Mouse (Mus musculus) hematopoietic stem cell, adult 5-6 weeks (primary cell): ENCODE results near the gene Cnih2. TPM values are rescaled to one million over a fixed set of nuclear protein-coding genes. Genes with fewer than 3 reads are reported as not detected.
A peak's percentile ranks its signal among the peaks of the same experiment; 100 is the strongest.

Experiments used
- ATAC-seq, 2 experiments: fragments of 125-278 bp in 1 of 2; replicated peaks in 1 of 2; 2 replicates each; pipeline ENCODE4 v1.8.0; 2016 to 2017; ENCODE audit warnings: inconsistent platforms in 2 of 2, mild to moderate bottlenecking in 2 of 2, moderate number of reproducible peaks in 2 of 2, low read depth in 1 of 2, moderate TSS enrichment in 1 of 2; ENCODE audit not compliant: low FRiP score in 2 of 2, poor library complexity in 2 of 2, severe bottlenecking in 2 of 2, insufficient read depth in 1 of 2, low TSS enrichment in 1 of 2
- total RNA-seq: library from RNA; stranded (forward); fragments of 172-1452, 232-1000 nt; gene quantifications from 2 replicates; pipeline ENCODE4 v1.2.3, GENCODE M21; 2017

Gene Cnih2
- total RNA-seq, 1 experiment from 2014 or later = 0.35 TPM

GRCm38 (mm10) chr19:5073028-5073427 lies 25.3 kb downstream of the Cnih2 start:
- ATAC-seq = 0 out of 4 replicates have a peak, but pooled peaks of 1 of the 2 experiments have one; percentile 27

GRCm38 (mm10) chr19:5072389-5073019 lies 25.8 kb downstream of the Cnih2 start:
- no peak for ATAC-seq

- ATAC-seq = peak; percentile 74 to 76
These were observed 26.6 kb downstream of the Cnih2 start for GRCm38 (mm10) chr19:5071545-5072369.

- ATAC-seq = no peak
These were observed 27.2 kb downstream of the Cnih2 start for GRCm38 (mm10) chr19:5071077-5071476.

GRCm38 (mm10) chr19:5069978-5070377 lies 28.3 kb downstream of the Cnih2 start:
- ATAC-seq = no peak

- no peak for ATAC-seq
These were observed 28.8 kb downstream of the Cnih2 start for GRCm38 (mm10) chr19:5069486-5069885.

GRCm38 (mm10) chr19:5068570-5069234 lies 29.6 kb downstream of the Cnih2 start:
- no peak for ATAC-seq

GRCm38 (mm10) chr19:5067867-5068569 lies 30.3 kb downstream of the Cnih2 start, which contains the start of gene Cd248:
Gene Cd248, plus strand, starts transcription at chr19:5068078.
- peak in 1 of 2 experiments; percentile 22; a peak in 1 of 4 replicates for ATAC-seq

- no peak for ATAC-seq
These were observed 31.1 kb downstream of the Cnih2 start for GRCm38 (mm10) chr19:5067040-5067799.

GRCm38 (mm10) chr19:5065104-5065503 lies 33.2 kb downstream of the Cnih2 start:
- ATAC-seq = no peak

- no peak for ATAC-seq
These were observed 35.9 kb downstream of the Cnih2 start for GRCm38 (mm10) chr19:5062446-5062845.

- ATAC-seq = no peak
These were observed 36.3 kb downstream of the Cnih2 start for GRCm38 (mm10) chr19:5062041-5062440.

GRCm38 (mm10) chr19:5060365-5061330 lies 37.7 kb downstream of the Cnih2 start:
- ATAC-seq = no peak

- no peak for ATAC-seq
These were observed 39.2 kb downstream of the Cnih2 start for GRCm38 (mm10) chr19:5058801-5059771.
